Comparison of ENCODE assay signal across 7 mouse cellular contexts in the genomic region with DNA sequence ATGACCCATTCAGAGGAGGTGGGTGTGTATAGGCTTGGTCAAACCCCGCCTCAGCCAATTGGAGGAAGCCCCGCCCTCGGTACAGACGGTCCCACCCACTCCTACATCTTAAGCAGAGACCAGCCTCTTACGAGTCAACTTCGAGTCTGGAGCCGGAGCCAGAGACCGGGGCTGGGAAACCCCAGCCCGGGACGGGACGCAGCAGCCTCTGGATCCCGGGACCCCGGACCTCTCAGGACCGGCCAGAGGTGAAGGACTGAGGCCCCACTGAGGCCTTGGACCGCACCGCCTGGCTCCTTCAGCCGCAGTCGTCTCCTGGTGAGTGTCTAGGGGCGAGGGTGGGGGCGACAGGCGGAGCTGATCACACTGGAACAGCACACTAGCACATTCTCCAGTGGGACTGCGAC. TPM values are rescaled to one million over a fixed set of nuclear protein-coding genes. Genes with fewer than 3 reads are reported as not detected.
DNase-seq lines count a peak whose midpoint lies in the region; ATAC-seq and TF ChIP-seq lines count a peak whose summit lies in the region.

TSS of gene Vasn (plus strand) at position 111 of the 407 bp plus-strand sequence.
TSS of gene Dnaja3 (plus strand) at position 159 of the 407 bp plus-strand sequence.

- H3K4me2 ChIP-seq in kidney, embryonic 15.5 days, result peak within 1 kb of the TSS; percentile 73
- H3K4me2 ChIP-seq in limb, embryonic 15.5 days, result peak within 1 kb of the TSS; percentile 70
- peak within 1 kb of the TSS; percentile 55 for H3K4me2 ChIP-seq in midbrain, postnatal 0 days (ENCODE audit: low read depth, low read length, poor library complexity, severe bottlenecking)

- no peaks in the 10 kb centered on the region for H3K27me3 ChIP-seq in erythroblast, embryonic 14.5 days (ENCODE audit: control insufficient read depth)
- no peaks in the 10 kb centered on the region for H3K27me3 ChIP-seq in heart, embryonic 10.5 days (ENCODE audit: insufficient read depth, poor library complexity, severe bottlenecking)
- no peaks in the 10 kb centered on the region for H3K27me3 ChIP-seq in kidney, embryonic 15.5 days
- no peaks in the 10 kb centered on the region for H3K27me3 ChIP-seq in limb, embryonic 15.5 days
- no peaks in the 10 kb centered on the region; the same call in 1 of the 2 replicates for H3K27me3 ChIP-seq in midbrain, postnatal 0 days (ENCODE audit: insufficient read depth, low read length)

- peak; percentile 93 for DNase-seq in adrenal gland, postnatal 14 days
- peak; percentile 97 for DNase-seq in heart, embryonic 10.5 days (ENCODE audit: low spot score)
- DNase-seq in midbrain, postnatal 0 days (ENCODE audit: low spot score), result peak; percentile 84
- DNase-seq in spleen, postnatal 36 days (ENCODE audit: low spot score in 2 of 2), result peak; percentile 72

- peak within 1 kb of the TSS; percentile 87 for H3K27ac ChIP-seq in heart, embryonic 10.5 days
- H3K27ac ChIP-seq in kidney, embryonic 15.5 days, result peak within 1 kb of the TSS; percentile 96
- peak within 1 kb of the TSS; percentile 92 for H3K27ac ChIP-seq in limb, embryonic 15.5 days
- H3K27ac ChIP-seq in midbrain, postnatal 0 days (ENCODE audit: low read depth, low read length), result 0 out of 2 replicates have a peak within 1 kb of the TSS, but pooled peaks have one; percentile 12

- peaks cover 50% of the 10 kb centered on the region for H3K4me1 ChIP-seq in erythroblast, embryonic 14.5 days (ENCODE audit: control insufficient read depth)
- H3K4me1 ChIP-seq in heart, embryonic 10.5 days, result peaks cover 71% of the 10 kb centered on the region
- peaks cover 56% of the 10 kb centered on the region for H3K4me1 ChIP-seq in kidney, embryonic 15.5 days
- peaks cover 65% of the 10 kb centered on the region for H3K4me1 ChIP-seq in limb, embryonic 15.5 days
- 0 out of 2 replicates have a peak, but pooled peaks cover 9% of the 10 kb centered on the region for H3K4me1 ChIP-seq in midbrain, postnatal 0 days (ENCODE audit: insufficient read depth, low read length)

- peak; percentile 94 for ATAC-seq in kidney, embryonic 15.5 days (replicated peaks; ENCODE audit: low FRiP score)
- peak; percentile 91 for ATAC-seq in limb, embryonic 15.5 days (ENCODE audit: insufficient number of reproducible peaks, low FRiP score, low TSS enrichment, low read depth)
- ATAC-seq in midbrain, postnatal 0 days (ENCODE audit: low FRiP score), result peak; percentile 80

- H3K9me3 ChIP-seq in erythroblast, embryonic 14.5 days (ENCODE audit: control insufficient read depth, low read length), result no peaks in the 10 kb centered on the region
- no peaks in the 10 kb centered on the region for H3K9me3 ChIP-seq in heart, embryonic 10.5 days
- H3K9me3 ChIP-seq in kidney, embryonic 15.5 days (replicated peaks), result no peaks in the 10 kb centered on the region
- no peaks in the 10 kb centered on the region for H3K9me3 ChIP-seq in limb, embryonic 15.5 days
- no peaks in the 10 kb centered on the region for H3K9me3 ChIP-seq in midbrain, postnatal 0 days (ENCODE audit: low read length)

- WGBS in heart, embryonic 10.5 days, result under 1% methylated on average over 22 of the region's 22 CpGs
- under 1% methylated on average over 22 of the region's 22 CpGs for WGBS in kidney, embryonic 15.5 days
- 0% methylated on average over 19 of the region's 22 CpGs for WGBS in limb, embryonic 15.5 days
- 3% methylated on average over 22 of the region's 22 CpGs for WGBS in midbrain, postnatal 0 days

- peak within 1 kb of the TSS; percentile 67 for H3K4me3 ChIP-seq in erythroblast, embryonic 14.5 days (replicated peaks)
- peak within 1 kb of the TSS; percentile 69 for H3K4me3 ChIP-seq in heart, embryonic 10.5 days
- H3K4me3 ChIP-seq in kidney, embryonic 15.5 days (replicated peaks), result peak within 1 kb of the TSS; percentile 76
- H3K4me3 ChIP-seq in limb, embryonic 15.5 days, result peak within 1 kb of the TSS; percentile 80
- peak within 1 kb of the TSS; percentile 37 for H3K4me3 ChIP-seq in midbrain, postnatal 0 days (ENCODE audit: low read depth, low read length)

- no peak for TF ChIP-seq CTCF in midbrain, postnatal 0 days (IDR thresholded peaks at IDR 0.05)

- H3K36me3 ChIP-seq in erythroblast, embryonic 14.5 days (ENCODE audit: control insufficient read depth), result peaks cover 17% of the 10 kb centered on the region
- peaks cover 4% of the 10 kb centered on the region; the same call in 1 of the 2 replicates for H3K36me3 ChIP-seq in heart, embryonic 10.5 days
- H3K36me3 ChIP-seq in kidney, embryonic 15.5 days, result peaks cover 12% of the 10 kb centered on the region; the same call in 1 of the 2 replicates
- H3K36me3 ChIP-seq in limb, embryonic 15.5 days, result peaks cover 12% of the 10 kb centered on the region
- peaks cover 6% of the 10 kb centered on the region for H3K36me3 ChIP-seq in midbrain, postnatal 0 days (ENCODE audit: insufficient read depth, low read length)

- peak within 1 kb of the TSS; percentile 80 for H3K9ac ChIP-seq in kidney, embryonic 15.5 days
- peak within 1 kb of the TSS; percentile 86 for H3K9ac ChIP-seq in limb, embryonic 15.5 days
- peak within 1 kb of the TSS; percentile 55 for H3K9ac ChIP-seq in midbrain, postnatal 0 days (replicated peaks; ENCODE audit: low read length, poor library complexity, severe bottlenecking)

RNA-seq across cellular contexts. Expression of gene Vasn, which starts in this region (rescaled TPM):
- 11.4 and 14.9 TPM in 2 replicates for total RNA-seq in adrenal gland, postnatal 14 days (2021)
- polyA plus RNA-seq in erythroblast, embryonic 14.5 days (2012), result 0.01 and 0.19 TPM in 2 replicates
- 13.7 and 16.9 TPM in 2 replicates for polyA plus RNA-seq in heart, embryonic 10.5 days (2016; fragmentation: Nextera tagmentation; extraction: Ambion mirVana)
- 22.7 and 23.5 TPM in 2 replicates for polyA plus RNA-seq in kidney, embryonic 15.5 days (2015; fragmentation: Nextera tagmentation; extraction: Ambion mirVana)
- polyA plus RNA-seq in limb, embryonic 15.5 days (2015; fragmentation: Nextera tagmentation; extraction: Ambion mirVana), result 41.5 and 45.1 TPM in 2 replicates
- 12.0 and 14.2 TPM in 2 replicates for total RNA-seq in midbrain, postnatal 0 days (2014; rRNA removed)
- polyA plus RNA-seq in midbrain, postnatal 0 days (2015; fragmentation: Nextera tagmentation; extraction: Ambion mirVana), result 4.7 TPM in 2 replicates

RNA-seq across cellular contexts. Expression of gene Dnaja3, which starts in this region (rescaled TPM):
- total RNA-seq in adrenal gland, postnatal 14 days (2021), result 166 and 173 TPM in 2 replicates
- polyA plus RNA-seq in erythroblast, embryonic 14.5 days (2012), result 0.66 and 0.80 TPM in 2 replicates
- polyA plus RNA-seq in heart, embryonic 10.5 days (2016; fragmentation: Nextera tagmentation; extraction: Ambion mirVana), result 78.3 and 85.5 TPM in 2 replicates
- 77.7 and 81.4 TPM in 2 replicates for polyA plus RNA-seq in kidney, embryonic 15.5 days (2015; fragmentation: Nextera tagmentation; extraction: Ambion mirVana)
- 60.5 and 65.1 TPM in 2 replicates for polyA plus RNA-seq in limb, embryonic 15.5 days (2015; fragmentation: Nextera tagmentation; extraction: Ambion mirVana)
- total RNA-seq in midbrain, postnatal 0 days (2014; rRNA removed), result 62.1 and 65.5 TPM in 2 replicates
- polyA plus RNA-seq in midbrain, postnatal 0 days (2015; fragmentation: Nextera tagmentation; extraction: Ambion mirVana), result 54.1 and 57.0 TPM in 2 replicates

Comparison
In these comparisons a context has a peak if more than half of its experiments do, and no peak if none do; other contexts are left out.
1. Peak in every context shown above with its lines: DNase-seq, ATAC-seq, H3K4me3 ChIP-seq and H3K27ac ChIP-seq.
2. RNA of gene Dnaja3 (polyA plus RNA-seq): 78.3 to 85.5 TPM in heart, embryonic 10.5 days, 77.7 to 81.4 TPM in kidney, embryonic 15.5 days, 60.5 to 65.1 TPM in limb, embryonic 15.5 days and 54.1 to 57.0 TPM in midbrain, postnatal 0 days; 0.66 to 0.80 TPM in erythroblast, embryonic 14.5 days; every median in the first group is over 10 times any median in the second.
3. H3K27ac ChIP-seq: peak in every context shown above with its lines; median percentile 96 in kidney, embryonic 15.5 days; 92 in limb, embryonic 15.5 days; 87 in heart, embryonic 10.5 days; 12 in midbrain, postnatal 0 days.